Mouse (Mus musculus) kidney, embryonic 14.5 days (tissue): ENCODE measurements at regions not wholly inside any gene's neighbourhood (a gene's known extent, or its start where the extent isn't known, plus 50 kb on each side); places are given as distances from the start of the nearest gene placed in this dataset.

Experiments
- ATAC-seq: fragments of 200-750 bp; cut with Nextera tagmentation; 2 replicates; pipeline ENCODE4 v1.8.0; 2017; ENCODE audit warnings: moderate number of reproducible peaks, mild to moderate bottlenecking, moderate TSS enrichment, moderate library complexity; ENCODE audit not compliant: low FRiP score, low TSS enrichment
- H3K27ac ChIP-seq: fragments of 300-500 bp; sonication (generic); 2 replicates; pipeline ENCODE4 v1.5.1; 2014; ENCODE audit warnings: low read depth, mild to moderate bottlenecking, low read length, moderate library complexity, mixed read lengths
- H3K27me3 ChIP-seq: fragments of 300-500 bp; sonication (generic); 2 replicates; pipeline ENCODE4 v1.6.1; 2014; ENCODE audit warnings: mild to moderate bottlenecking, low read length; ENCODE audit not compliant: control insufficient read depth, insufficient read depth
- H3K36me3 ChIP-seq: fragments of 300-500 bp; sonication (generic); 2 replicates; pipeline ENCODE4 v1.6.1; 2014; ENCODE audit warnings: low read length, mixed read lengths; ENCODE audit not compliant: control insufficient read depth, insufficient read depth
- H3K4me1 ChIP-seq: fragments of 300-500 bp; sonication (generic); 2 replicates; pipeline ENCODE4 v1.6.1; 2014; ENCODE audit warnings: low read length, mixed read lengths; ENCODE audit not compliant: control insufficient read depth, insufficient read depth
- H3K4me2 ChIP-seq: fragments of 300-500 bp; sonication (generic); replicated peaks from 2 replicates; pipeline ENCODE4 v1.6.1; 2014; ENCODE audit warnings: low read depth, mild to moderate bottlenecking, low read length
- H3K4me3 ChIP-seq: fragments of 300-500 bp; sonication (generic); 2 replicates; pipeline ENCODE4 v1.5.1; 2014; ENCODE audit warnings: mild to moderate bottlenecking, low read length
- H3K9ac ChIP-seq: fragments of 300-500 bp; sonication (generic); 2 replicates; pipeline ENCODE4 v1.6.1; 2014; ENCODE audit warnings: low read depth, mild to moderate bottlenecking, low read length, moderate library complexity
- H3K9me3 ChIP-seq: fragments of 300-500 bp; sonication (generic); 2 replicates; pipeline ENCODE4 v1.6.1; 2016; ENCODE audit warnings: low read length; ENCODE audit not compliant: control insufficient read depth
- WGBS: fragments of 180-500 bp; shearing (Covaris S2); extraction: QIAGEN DNeasy Blood & Tissue Kit; methylation state at CpG from one replicate; pipeline ENCODE4 v1.1.7; 2014; 5-methylcytosine and 5-hydroxymethylcytosine counted together

- Histone ChIP-seq H3K4me3 (no peak overlapping the region), H3K9me3 (no peaks in the 10 kb centered on the region), H3K9ac (no peak overlapping the region), H3K27ac (no peak overlapping the region), H3K27me3 (no peaks in the 10 kb centered on the region), H3K4me1 (no peaks in the 10 kb centered on the region), H3K4me2 (no peak overlapping the region), H3K36me3 (no peaks in the 10 kb centered on the region)
- 62% methylated on average over 5 of the region's 5 CpGs for WGBS
- no peak for ATAC-seq
Observed at GRCm38 (mm10) chr2:61046111-61046767, 83.2 kb upstream of the Rbms1 start.

GRCm38 (mm10) chr2:61045467-61045866, 82.5 kb upstream of the Rbms1 start:
- Histone ChIP-seq H3K4me1 (no peaks in the 10 kb centered on the region), H3K36me3 (no peaks in the 10 kb centered on the region), H3K27ac (no peak overlapping the region), H3K27me3 (no peaks in the 10 kb centered on the region), H3K4me3 (no peak overlapping the region), H3K9ac (no peak overlapping the region), H3K4me2 (no peak overlapping the region), H3K9me3 (no peaks in the 10 kb centered on the region)
- 88% methylated on average over 6 of the region's 6 CpGs for WGBS
- ATAC-seq = no peak

GRCm38 (mm10) chr2:61032920-61033319, 69.9 kb upstream of the Rbms1 start:
- no peak overlapping the region for H3K27ac ChIP-seq
- H3K36me3 ChIP-seq = no peaks in the 10 kb centered on the region
- no peaks in the 10 kb centered on the region for H3K4me1 ChIP-seq
- no peak for ATAC-seq
- H3K4me2 ChIP-seq = no peak overlapping the region
- no peaks in the 10 kb centered on the region for H3K27me3 ChIP-seq
- H3K9me3 ChIP-seq = no peaks in the 10 kb centered on the region
- 94% methylated on average over 1 of the region's 1 CpGs for WGBS
- no peak overlapping the region for H3K4me3 ChIP-seq
- no peak overlapping the region for H3K9ac ChIP-seq

- no peaks in the 10 kb centered on the region for H3K27me3 ChIP-seq
- H3K27ac ChIP-seq = no peak overlapping the region
- H3K4me2 ChIP-seq = no peak overlapping the region
- H3K4me3 ChIP-seq = no peak overlapping the region
- WGBS = 73% methylated on average over 2 of the region's 2 CpGs
- H3K9me3 ChIP-seq = no peaks in the 10 kb centered on the region
- no peak overlapping the region for H3K9ac ChIP-seq
- H3K4me1 ChIP-seq = no peaks in the 10 kb centered on the region
- H3K36me3 ChIP-seq = no peaks in the 10 kb centered on the region
- no peak for ATAC-seq
Observed at GRCm38 (mm10) chr2:61029706-61030105, 66.7 kb upstream of the Rbms1 start.

GRCm38 (mm10) chr2:61028578-61028977, 65.6 kb upstream of the Rbms1 start:
- Histone ChIP-seq H3K9me3 (no peaks in the 10 kb centered on the region), H3K36me3 (no peaks in the 10 kb centered on the region), H3K27me3 (no peaks in the 10 kb centered on the region), H3K27ac (no peak overlapping the region), H3K4me1 (no peaks in the 10 kb centered on the region), H3K9ac (no peak overlapping the region), H3K4me3 (no peak overlapping the region), H3K4me2 (no peak overlapping the region)
- ATAC-seq = no peak
- WGBS = 82% methylated on average over 2 of the region's 2 CpGs

GRCm38 (mm10) chr2:61027686-61028085, 64.7 kb upstream of the Rbms1 start:
- Histone ChIP-seq H3K27ac (no peak overlapping the region), H3K9ac (no peak overlapping the region), H3K9me3 (no peaks in the 10 kb centered on the region), H3K4me3 (no peak overlapping the region), H3K36me3 (no peaks in the 10 kb centered on the region), H3K27me3 (no peaks in the 10 kb centered on the region), H3K4me2 (no peak overlapping the region), H3K4me1 (no peaks in the 10 kb centered on the region)
- no peak for ATAC-seq
- WGBS = 91% methylated on average over 4 of the region's 4 CpGs

- Histone ChIP-seq H3K4me1 (no peaks in the 10 kb centered on the region), H3K27ac (no peak overlapping the region), H3K4me3 (no peak overlapping the region), H3K9me3 (no peaks in the 10 kb centered on the region), H3K9ac (no peak overlapping the region), H3K4me2 (no peak overlapping the region), H3K36me3 (no peaks in the 10 kb centered on the region), H3K27me3 (no peaks in the 10 kb centered on the region)
- 93% methylated on average over 5 of the region's 5 CpGs for WGBS
- no peak for ATAC-seq
Observed at GRCm38 (mm10) chr2:61022411-61022810, 59.4 kb upstream of the Rbms1 start.

- H3K9ac ChIP-seq = no peak overlapping the region
- no peak overlapping the region for H3K27ac ChIP-seq
- no peak overlapping the region for H3K4me3 ChIP-seq
- H3K9me3 ChIP-seq = no peaks in the 10 kb centered on the region
- no peaks in the 10 kb centered on the region for H3K27me3 ChIP-seq
- no peak for ATAC-seq
- H3K36me3 ChIP-seq = no peaks in the 10 kb centered on the region
- no peaks in the 10 kb centered on the region for H3K4me1 ChIP-seq
- no peak overlapping the region for H3K4me2 ChIP-seq
- 53% methylated on average over 4 of the region's 4 CpGs for WGBS
Observed at GRCm38 (mm10) chr2:61020791-61021190, 57.8 kb upstream of the Rbms1 start.

- Histone ChIP-seq H3K27ac (no peak overlapping the region), H3K9me3 (no peaks in the 10 kb centered on the region), H3K4me1 (no peaks in the 10 kb centered on the region), H3K4me2 (no peak overlapping the region), H3K9ac (no peak overlapping the region), H3K36me3 (no peaks in the 10 kb centered on the region), H3K27me3 (no peaks in the 10 kb centered on the region), H3K4me3 (no peak overlapping the region)
- ATAC-seq = no peak
- WGBS = 30% methylated on average over 6 of the region's 6 CpGs
Observed at GRCm38 (mm10) chr2:61013006-61013405, 50.0 kb upstream of the Rbms1 start.
